16 mouse cellular contexts compared by ENCODE assay signal in genomic region chr17:78419216-78419615, GRCm38 (mm10).
"Had no signal": no experiment of that assay in that cellular context is flagged by ENCODE, and none has a peak within 500 bp of the region (broad histone marks: within the 10 kb centered on the region; RNA-seq: fewer than 3 reads in every experiment).

No protein-coding gene starts in this region.

- H3K9me3 ChIP-seq: limb, embryonic 10.5 days; limb, embryonic 13.5 days; liver, embryonic 15.5 days had no signal

- H3K4me2 ChIP-seq: limb, embryonic 13.5 days; liver, embryonic 11.5 days; liver, embryonic 15.5 days; midbrain, embryonic 11.5 days had no signal

- DNase-seq: kidney, adult 2 months; kidney, postnatal 25 days; lung, adult 2 months; lung, postnatal 14 days; lung, postnatal 4 days; midbrain, embryonic 14.5 days; thymus, postnatal 25 days had no signal

- H3K36me3 ChIP-seq: limb, embryonic 10.5 days; limb, embryonic 13.5 days; liver, embryonic 15.5 days had no signal

- H3K9ac ChIP-seq: limb, embryonic 13.5 days; liver, embryonic 15.5 days had no signal

- H3K27ac ChIP-seq: kidney, postnatal 0 days; limb, embryonic 10.5 days; limb, embryonic 13.5 days; liver, embryonic 15.5 days; stomach, postnatal 0 days had no signal

- H3K27me3 ChIP-seq: limb, embryonic 13.5 days; liver, embryonic 15.5 days had no signal

- H3K4me3 ChIP-seq: layer of hippocampus, adult 2 months; limb, embryonic 10.5 days; limb, embryonic 13.5 days; liver, embryonic 15.5 days had no signal

- ATAC-seq: intestine, postnatal 0 days had no signal
